Mouse (Mus musculus): ENCODE measurements around the gene Pttg1. TPM values are rescaled to one million over a fixed set of nuclear protein-coding genes. Genes with fewer than 3 reads are reported as not detected.

The Pttg1 gene
- 10 to 100 TPM; 77.5 to 93.9 (median 90.6) TPM for total RNA-seq (2022)

DNA sequence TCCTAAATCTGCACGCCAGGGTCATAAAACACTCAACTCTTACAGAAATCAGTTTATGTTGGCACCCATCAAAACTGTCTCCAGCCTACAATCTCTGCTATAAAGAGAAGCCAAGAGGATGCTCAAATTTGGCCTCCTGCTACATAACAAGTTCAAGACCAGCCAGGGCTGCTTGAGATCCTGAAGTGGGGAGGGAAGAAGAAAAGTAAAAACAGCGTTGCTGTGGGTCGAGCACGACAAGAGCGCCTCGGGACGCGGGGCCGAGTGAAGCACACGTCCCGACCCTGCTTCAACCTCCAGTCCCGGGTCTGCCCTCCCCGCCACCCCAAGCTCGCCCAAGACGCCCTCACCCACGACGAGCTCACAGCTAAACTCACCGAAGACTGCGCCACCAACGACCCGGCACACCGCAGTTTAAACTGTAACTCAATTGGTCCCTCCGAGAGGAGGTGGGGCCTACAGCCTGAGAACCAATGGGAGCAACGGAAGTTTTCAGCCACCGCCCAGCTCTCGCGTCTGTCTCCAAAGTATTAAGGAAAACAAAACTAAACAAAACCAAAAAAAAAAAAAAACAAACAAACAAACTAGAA lies at the start of gene Pttg1:
Pttg1 (minus strand) TSS at position 428 of the 590 bp plus-strand sequence.
- peak; percentile 87 for DNase-seq (ENCODE audit: low spot score)

- peak; percentile 44 for DNase-seq (ENCODE audit: low spot score)
Measured at GRCm38 (mm10) chr11:43474225-43474774, 48.2 kb upstream of the Pttg1 start, which contains the start of gene C1qtnf2. TSS of gene C1qtnf2 (plus strand) at chr11:43474276.

GRCm38 (mm10) chr11:43473635-43474224 lies 47.7 kb upstream of the Pttg1 start:
- DNase-seq (ENCODE audit: low spot score), result no peak

GRCm38 (mm10) chr11:43473115-43473514 lies 47.1 kb upstream of the Pttg1 start:
- no peak for DNase-seq (ENCODE audit: low spot score)

DNA sequence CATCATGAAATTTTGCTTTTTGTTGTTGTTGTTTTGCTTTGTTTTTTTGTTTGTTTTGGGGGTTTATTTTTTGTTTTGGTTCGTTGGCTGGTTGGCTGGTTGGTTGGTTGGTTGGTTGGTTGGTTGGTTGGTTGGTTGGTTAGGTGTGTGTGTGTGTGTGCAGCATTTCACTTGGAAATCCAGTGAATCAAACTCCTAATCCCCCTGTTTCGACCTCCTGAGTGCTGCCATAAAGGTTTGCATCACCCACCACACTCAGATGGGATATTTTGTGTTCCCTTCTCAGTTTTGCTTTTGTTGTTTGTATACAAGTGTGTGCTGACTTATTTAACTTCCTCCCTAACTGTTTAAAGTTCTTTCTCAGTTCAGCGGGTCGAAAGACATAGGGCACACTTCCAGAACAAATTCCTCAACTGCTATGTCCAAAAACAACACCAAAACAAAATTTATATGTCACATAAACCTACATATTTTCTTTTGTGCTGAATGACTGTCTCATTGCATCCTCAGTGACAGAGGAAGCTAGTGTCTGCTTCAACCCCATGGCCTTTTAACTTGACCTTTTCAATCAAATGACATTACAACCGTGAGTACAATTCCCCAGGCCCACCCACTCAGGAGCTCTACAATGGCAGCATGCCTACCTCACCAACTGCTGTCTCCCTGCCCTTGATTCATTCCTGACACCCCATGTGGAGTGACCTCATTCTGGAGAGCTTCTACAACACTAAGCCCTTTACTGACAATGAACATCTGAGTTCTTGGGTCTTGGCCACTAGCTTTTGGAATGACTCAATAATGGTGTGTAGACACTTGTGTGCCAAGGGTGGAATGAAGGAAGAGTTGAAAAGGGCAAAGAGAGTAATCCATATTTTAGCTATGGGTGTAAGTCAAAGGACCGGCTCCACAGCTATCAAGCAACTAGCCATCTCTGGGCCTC lies 45.1 kb upstream of the Pttg1 start:
- DNase-seq (ENCODE audit: low spot score), result no peak

DNA sequence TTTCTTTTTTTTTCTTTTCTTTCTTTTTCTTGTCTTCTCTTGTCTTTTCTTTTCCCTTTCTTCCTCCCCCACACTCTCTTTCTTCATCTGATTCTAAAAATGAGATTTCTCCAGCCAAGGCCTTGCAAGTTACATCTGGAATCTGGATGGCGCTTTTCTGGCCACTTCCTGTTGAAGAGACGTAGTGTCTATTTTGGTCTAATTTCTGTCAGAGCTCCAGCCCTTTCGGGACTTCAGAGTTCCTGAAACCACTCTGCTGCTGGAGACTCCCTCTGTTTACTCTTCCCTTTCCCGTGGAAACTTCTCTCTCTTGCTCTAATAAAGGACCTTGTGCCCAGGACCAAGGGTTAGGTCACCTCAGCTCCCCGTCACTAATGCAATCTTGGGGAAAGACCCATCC lies 44.1 kb upstream of the Pttg1 start:
- peak; percentile 61 for DNase-seq (ENCODE audit: low spot score)

GRCm38 (mm10) chr11:43463204-43463603 lies 37.2 kb upstream of the Pttg1 start:
- no peak for DNase-seq (ENCODE audit: low spot score)

- no peak for DNase-seq (ENCODE audit: low spot score)
Measured at GRCm38 (mm10) chr11:43452266-43452665, 26.2 kb upstream of the Pttg1 start.

GRCm38 (mm10) chr11:43451322-43451721 lies 25.3 kb upstream of the Pttg1 start:
- DNase-seq (ENCODE audit: low spot score), result no peak

DNA sequence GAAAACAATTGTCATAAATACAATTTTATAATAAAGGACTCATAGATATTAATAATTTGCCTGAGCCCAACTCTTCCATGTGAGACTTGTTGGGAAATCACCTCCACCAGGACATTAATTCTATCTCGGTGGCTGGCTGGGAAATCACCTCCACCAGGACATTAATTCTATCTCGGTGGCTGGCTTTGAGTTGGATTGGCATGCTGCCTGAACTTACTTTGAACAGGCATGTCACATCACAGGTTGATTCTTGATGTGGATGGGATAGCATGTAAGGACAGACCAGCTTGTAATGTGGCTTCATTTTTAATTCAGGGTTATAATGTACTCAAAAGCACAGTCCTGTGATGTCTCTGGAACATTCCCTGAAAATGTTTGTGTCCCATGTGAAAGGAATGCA lies 23.9 kb upstream of the Pttg1 start:
- no peak for DNase-seq (ENCODE audit: low spot score)

- no peak for DNase-seq (ENCODE audit: low spot score)
Measured at GRCm38 (mm10) chr11:43443183-43443582, 17.1 kb upstream of the Pttg1 start.

DNA sequence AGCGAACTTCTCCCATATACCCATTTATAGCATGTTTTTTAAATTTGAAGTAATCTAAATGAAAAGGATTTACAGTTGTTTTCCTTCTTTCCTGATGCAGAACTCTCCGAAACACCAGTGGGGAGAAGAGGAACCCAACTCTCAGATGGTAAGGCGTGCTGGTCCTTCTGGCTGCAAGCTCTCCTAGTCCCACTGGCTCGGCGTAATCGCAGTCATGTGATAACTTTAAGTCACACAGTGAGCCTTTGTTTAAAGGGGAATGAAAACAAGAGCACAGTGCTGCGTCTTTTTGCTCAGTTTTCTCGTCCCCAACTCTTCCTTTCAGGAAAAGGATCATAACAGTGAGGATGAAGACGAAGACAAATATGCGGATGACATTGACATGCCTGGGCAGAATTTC lies 15.1 kb upstream of the Pttg1 start:
- no peak for DNase-seq (ENCODE audit: low spot score)

DNA sequence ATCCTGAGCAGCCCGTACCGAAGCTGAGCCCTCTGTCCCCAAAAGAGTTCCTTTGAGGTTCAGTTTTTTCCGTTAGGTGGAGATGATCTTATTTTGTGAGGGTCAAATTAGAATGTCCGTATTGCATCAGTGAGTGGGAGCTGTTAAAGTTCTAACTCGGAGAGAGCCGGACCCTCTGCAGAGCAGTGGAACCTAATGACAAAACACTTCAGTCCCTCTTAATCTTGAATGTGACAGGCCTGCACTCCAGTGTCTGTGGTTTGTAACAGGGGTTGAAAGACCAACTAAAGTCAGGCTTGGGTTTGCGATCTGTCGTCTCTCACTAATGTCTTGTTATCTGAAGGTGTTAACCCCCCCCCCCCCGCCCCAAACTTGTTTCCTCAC lies 8.0 kb upstream of the Pttg1 start:
- DNase-seq (ENCODE audit: low spot score), result no peak

GRCm38 (mm10) chr11:43433254-43434023 lies 7.4 kb upstream of the Pttg1 start, which contains the start of gene Slu7:
TSS of gene Slu7 (plus strand) at chr11:43433744.
- peak; percentile 73 for DNase-seq (ENCODE audit: low spot score)

DNA sequence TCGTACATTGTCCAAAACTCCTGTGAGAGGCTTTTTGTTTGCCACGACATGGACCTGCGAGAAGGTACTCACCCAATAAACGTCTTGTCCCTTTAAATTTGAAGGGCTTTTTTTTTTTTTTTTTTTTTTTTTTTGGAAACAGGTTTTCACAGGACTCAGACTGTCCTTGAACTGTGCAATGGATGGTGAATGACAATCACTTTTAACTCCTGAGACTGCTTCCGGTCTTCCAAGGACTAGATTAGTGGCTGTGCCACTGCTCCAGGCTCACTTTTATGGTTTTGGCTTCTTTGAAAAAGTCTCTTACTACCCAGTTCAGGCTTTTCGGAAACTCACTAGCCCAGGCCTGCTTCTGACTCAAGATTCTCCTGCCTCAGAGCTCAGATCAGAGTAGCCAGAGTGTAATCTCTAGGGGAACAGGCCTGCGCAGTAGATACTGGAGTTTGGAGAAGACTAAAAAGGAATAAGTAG lies 398 bp upstream of the Pttg1 start:
- DNase-seq (ENCODE audit: low spot score), result peak; percentile 29

- DNase-seq (ENCODE audit: low spot score), result no peak
Measured at GRCm38 (mm10) chr11:43425166-43425709, 813 bp downstream of the Pttg1 start.

DNA sequence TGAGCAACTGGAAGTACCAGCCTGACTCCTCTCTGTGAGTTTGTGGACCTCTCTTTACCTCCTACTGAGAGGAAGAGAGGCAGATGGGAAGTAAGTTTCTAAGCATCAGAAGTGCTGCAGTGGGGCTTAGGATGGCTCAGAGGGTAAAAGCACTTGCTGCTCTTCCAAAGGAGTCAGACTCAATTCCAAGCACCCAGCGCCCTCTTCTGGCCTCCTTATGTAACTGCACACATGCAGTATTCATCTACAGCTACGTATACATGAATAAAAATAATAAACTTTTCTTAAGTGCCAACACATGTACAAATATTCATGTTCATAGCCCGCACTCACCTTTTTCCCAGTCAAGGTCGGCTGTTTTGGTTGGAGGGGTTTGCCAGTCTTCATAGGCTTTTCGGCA lies 1.7 kb downstream of the Pttg1 start:
- DNase-seq (ENCODE audit: low spot score), result no peak

- no peak for DNase-seq (ENCODE audit: low spot score)
Measured at GRCm38 (mm10) chr11:43417201-43417600, 8.8 kb downstream of the Pttg1 start.

DNA sequence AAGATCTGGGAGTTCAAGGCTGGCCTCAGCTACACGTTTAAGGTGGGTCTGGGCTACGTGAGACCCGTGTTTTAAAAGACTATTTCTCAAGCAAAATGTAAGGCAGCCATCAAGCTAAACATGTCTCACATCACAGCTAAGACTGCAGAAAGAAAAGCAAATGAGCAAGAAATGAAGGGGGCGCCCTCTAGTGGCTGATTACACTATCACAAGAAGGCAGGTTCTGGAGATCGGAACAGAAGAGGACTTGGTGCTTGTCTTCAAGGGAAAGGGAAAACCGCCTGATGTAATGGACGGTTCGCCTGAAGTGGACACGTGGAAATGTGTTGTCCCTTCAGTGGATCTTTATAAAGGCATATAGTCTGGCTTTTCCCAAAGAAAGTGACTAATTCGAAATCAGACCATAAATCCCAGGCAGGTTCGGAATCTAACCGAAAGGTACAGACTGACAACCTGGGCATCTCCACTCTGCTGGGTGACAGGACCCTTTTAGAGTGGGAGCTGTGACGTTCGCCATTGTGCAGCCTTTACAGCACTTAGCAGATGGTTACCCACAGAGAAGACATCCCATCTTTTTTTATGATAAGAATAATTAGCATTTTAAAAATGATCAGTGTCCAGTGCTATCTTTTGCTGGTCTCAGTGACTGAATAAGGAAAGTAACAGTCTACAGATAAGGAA lies 13.1 kb downstream of the Pttg1 start:
- peak; percentile 75 for DNase-seq (ENCODE audit: low spot score)

DNA sequence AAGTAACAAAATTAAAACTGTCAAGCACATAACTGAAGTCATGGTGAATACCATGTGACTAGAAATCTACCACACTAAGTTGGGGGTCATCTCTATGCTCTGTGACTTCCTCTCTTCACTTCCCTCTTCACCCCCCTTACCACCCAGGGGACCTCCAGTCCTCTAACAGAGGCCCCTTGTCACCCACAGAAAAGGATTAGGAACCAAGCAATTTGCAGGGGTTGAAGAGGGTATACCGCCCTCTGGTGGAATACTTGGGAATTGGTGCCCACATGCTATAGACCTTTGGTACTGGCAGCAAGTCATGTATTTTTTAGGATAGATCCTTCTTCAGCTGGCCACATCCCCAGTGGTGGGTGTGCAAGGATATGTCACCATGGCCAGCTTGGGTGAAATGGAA lies 14.6 kb downstream of the Pttg1 start:
- DNase-seq (ENCODE audit: low spot score), result peak; percentile 71
